Mouse (Mus musculus): Measurements from ENCODE around the gene Nadk2.

DNA sequence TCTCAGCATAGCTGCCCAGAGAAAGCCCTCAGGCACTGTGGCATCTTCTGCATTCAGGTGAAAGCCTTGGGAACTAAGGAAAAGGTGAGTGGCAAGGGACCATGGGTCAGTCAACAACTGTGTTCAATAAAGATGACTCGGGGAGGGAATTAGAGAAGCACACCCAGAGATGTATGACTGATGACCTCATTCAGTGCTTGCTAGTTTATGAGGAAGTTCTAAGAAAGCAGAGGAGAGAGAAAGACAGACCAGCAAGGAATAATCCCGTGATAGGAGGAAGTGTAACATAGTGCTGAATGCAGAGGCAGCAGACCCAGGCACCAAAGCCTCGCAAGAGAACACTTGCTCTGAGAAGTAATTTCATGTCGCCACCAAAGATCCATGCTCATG is 60.4 kb downstream of the Nadk2 start:
- TF ChIP-seq EP300 (optimal IDR thresholded peaks at IDR 0.05) (no peak), CTCF (IDR thresholded peaks at IDR 0.05; ENCODE audit: low read depth) (no peak)
